Mouse (Mus musculus) midbrain, embryonic 11.5 days (tissue): ENCODE data around the gene Oosp1. TPM values are rescaled to one million over a fixed set of nuclear protein-coding genes. Genes with fewer than 3 reads are reported as not detected.

Experiments used
- ATAC-seq: fragments of 200-750 bp; cut with Nextera tagmentation; 2 replicates; pipeline ENCODE4 v1.8.0; 2017; ENCODE audit warnings: moderate TSS enrichment, moderate library complexity; ENCODE audit not compliant: low FRiP score
- DNase-seq: peaks from one replicate; pipeline ENCODE4 v3.0.0; 2015; ENCODE audit warnings: low spot score; ENCODE audit errors: missing footprints
- H3K27ac ChIP-seq: fragments of 300-500 bp; sonication (generic); 2 replicates; pipeline ENCODE4 v1.5.1; 2014; ENCODE audit warnings: low read depth, low read length
- H3K27me3 ChIP-seq: fragments of 300-500 bp; sonication (generic); 2 replicates; pipeline ENCODE4 v1.6.1; 2014; ENCODE audit warnings: mild to moderate bottlenecking, low read length, moderate library complexity, mixed read lengths; ENCODE audit not compliant: control insufficient read depth, insufficient read depth
- H3K36me3 ChIP-seq: fragments of 300-500 bp; sonication (generic); 2 replicates; pipeline ENCODE4 v1.6.1; 2014; ENCODE audit warnings: mild to moderate bottlenecking, low read length, moderate library complexity, mixed read lengths; ENCODE audit not compliant: control insufficient read depth, insufficient read depth
- H3K4me1 ChIP-seq: fragments of 300-500 bp; sonication (generic); 2 replicates; pipeline ENCODE4 v1.6.1; 2014; ENCODE audit warnings: low read length; ENCODE audit not compliant: control insufficient read depth, insufficient read depth
- H3K4me2 ChIP-seq: fragments of 300-500 bp; sonication (generic); 2 replicates; pipeline ENCODE4 v1.6.1; 2014; ENCODE audit warnings: mild to moderate bottlenecking, moderate library complexity
- H3K4me3 ChIP-seq: fragments of 300-500 bp; sonication (generic); 2 replicates; pipeline ENCODE4 v1.5.1; 2014; ENCODE audit warnings: low read depth, low read length
- H3K9ac ChIP-seq: fragments of 300-500 bp; sonication (generic); 2 replicates; pipeline ENCODE4 v1.6.1; 2014; ENCODE audit warnings: low read length
- H3K9me3 ChIP-seq: fragments of 300-500 bp; sonication (generic); 2 replicates; pipeline ENCODE4 v1.6.1; 2016; ENCODE audit warnings: low read length; ENCODE audit not compliant: control insufficient read depth
- WGBS: fragments of 180-500 bp; shearing (Covaris S2); extraction: QIAGEN DNeasy Blood & Tissue Kit; methylation state at CpG from one replicate; pipeline ENCODE4 v1.1.7; 2014; 5-methylcytosine and 5-hydroxymethylcytosine counted together
- polyA plus RNA-seq: library from polyadenylated mRNA; unstranded; fragments of >200 nt; fragmentation: Nextera tagmentation; extraction: Ambion mirVana; gene quantifications from 2 replicates; pipeline ENCODE4 v1.2.1, GENCODE M21; 2014

Oosp1 gene
- polyA plus RNA-seq, 1 experiment from 2014 or later, result not detected

DNA sequence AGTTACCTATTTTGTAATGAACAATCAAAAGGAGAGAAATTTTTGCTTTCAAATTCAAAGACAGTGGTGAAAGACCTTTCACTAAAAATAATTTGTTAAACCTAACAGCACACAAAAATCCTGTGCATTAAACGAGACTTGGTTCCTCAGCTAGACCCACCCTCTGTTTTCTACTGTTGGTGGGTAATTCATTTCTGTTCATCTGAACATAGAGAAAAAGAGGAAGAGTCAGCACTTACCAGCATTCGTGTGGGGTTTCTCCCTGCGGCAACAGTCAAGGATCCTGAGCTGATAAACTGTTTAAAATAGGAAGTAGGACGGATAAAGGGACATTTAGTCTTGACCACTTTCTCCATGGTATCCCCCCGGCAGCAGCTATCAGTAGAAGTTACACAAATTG lies 55.4 kb downstream of the Oosp1 start:
- no peak overlapping the region for H3K27ac ChIP-seq
- H3K4me1 ChIP-seq, result no peaks in the 10 kb centered on the region
- no peaks in the 10 kb centered on the region for H3K27me3 ChIP-seq
- no peak overlapping the region for H3K9ac ChIP-seq
- DNase-seq (no peak), ATAC-seq (no peak)
- H3K36me3 ChIP-seq, result no peaks in the 10 kb centered on the region
- H3K4me2 ChIP-seq, result no peak overlapping the region
- no peaks in the 10 kb centered on the region for H3K9me3 ChIP-seq
- H3K4me3 ChIP-seq, result no peak overlapping the region
- WGBS, result 86% methylated on average over 5 of the region's 5 CpGs

DNA sequence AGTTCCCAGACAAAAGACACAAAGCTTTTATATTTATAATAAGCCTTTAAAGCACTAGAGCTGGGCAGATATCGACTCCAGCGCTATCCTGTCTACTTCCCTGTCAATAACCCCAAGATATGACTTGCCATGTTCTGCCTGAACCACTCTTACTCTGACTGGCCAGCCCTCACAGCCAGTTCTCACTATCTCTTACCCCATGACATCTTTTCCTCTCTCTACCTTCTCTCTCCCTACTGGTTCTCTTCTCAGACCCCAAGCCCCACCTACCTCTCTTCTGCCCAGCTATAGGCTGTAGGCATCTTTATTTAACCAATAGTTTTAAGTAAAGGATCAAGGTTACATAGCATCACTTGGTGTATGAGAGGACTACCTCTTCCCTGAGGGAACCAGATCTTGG lies 56.6 kb downstream of the Oosp1 start:
- 84% methylated on average over 2 of the region's 2 CpGs for WGBS

DNA sequence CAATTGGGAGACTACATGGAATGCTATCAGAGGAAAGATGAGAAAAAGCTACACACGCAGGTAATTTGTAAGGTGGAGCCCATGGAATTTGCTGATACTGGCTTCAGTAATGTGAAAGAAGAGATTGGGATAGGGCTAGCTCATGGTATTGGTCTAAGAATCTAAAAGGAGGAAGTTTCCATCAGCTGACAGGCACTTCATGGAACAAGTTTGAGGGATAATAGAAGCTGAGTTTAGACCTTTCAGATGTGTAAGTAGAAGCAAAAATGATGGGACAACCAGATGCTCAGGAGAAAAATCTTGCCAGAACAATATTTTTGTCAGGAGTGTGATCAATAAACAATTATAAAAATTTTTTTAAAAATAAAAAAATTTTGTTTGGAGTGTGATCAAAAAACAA lies 57.2 kb downstream of the Oosp1 start:
- 91% methylated on average over 1 of the region's 1 CpGs for WGBS
- Histone ChIP-seq H3K9ac (no peak overlapping the region), H3K9me3 (no peaks in the 10 kb centered on the region), H3K4me3 (no peak overlapping the region), H3K4me2 (no peak overlapping the region), H3K27ac (no peak overlapping the region), H3K4me1 (no peaks in the 10 kb centered on the region), H3K36me3 (no peaks in the 10 kb centered on the region), H3K27me3 (no peaks in the 10 kb centered on the region)
- ATAC-seq (no peak), DNase-seq (no peak)

More for the DNA sequence above, 56.6 kb downstream of the Oosp1 start:
- DNase-seq (no peak), ATAC-seq (no peak)
- no peak overlapping the region for H3K27ac ChIP-seq
- H3K36me3 ChIP-seq, result no peaks in the 10 kb centered on the region
- no peak overlapping the region for H3K9ac ChIP-seq
- no peak overlapping the region for H3K4me3 ChIP-seq
- H3K4me1 ChIP-seq, result no peaks in the 10 kb centered on the region
- H3K4me2 ChIP-seq, result no peak overlapping the region
- H3K9me3 ChIP-seq, result no peaks in the 10 kb centered on the region
- no peaks in the 10 kb centered on the region for H3K27me3 ChIP-seq

DNA sequence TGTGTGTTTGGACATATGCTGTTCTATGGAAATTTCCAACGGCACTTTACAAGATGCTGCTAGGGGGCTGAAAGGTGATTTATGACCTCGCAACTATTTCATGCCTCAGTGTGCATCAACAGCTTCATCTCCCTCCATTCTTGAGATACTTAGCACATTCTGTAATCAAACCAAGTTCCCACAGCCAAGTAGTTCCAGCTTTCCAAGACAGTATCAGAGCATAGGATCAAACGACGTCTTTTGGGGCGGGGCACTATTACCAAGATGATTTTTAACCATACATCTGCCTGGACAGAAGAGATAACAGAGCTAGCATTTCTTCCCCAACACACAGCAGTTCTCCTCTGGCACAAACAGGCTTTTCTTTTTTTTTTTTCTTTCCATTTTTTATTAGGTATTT lies 65.7 kb downstream of the Oosp1 start:
- Histone ChIP-seq H3K9me3 (no peaks in the 10 kb centered on the region), H3K27me3 (no peaks in the 10 kb centered on the region), H3K4me2 (no peak overlapping the region), H3K36me3 (no peaks in the 10 kb centered on the region), H3K4me1 (no peaks in the 10 kb centered on the region), H3K4me3 (no peak overlapping the region), H3K27ac (no peak overlapping the region), H3K9ac (no peak overlapping the region)
- DNase-seq, result no peak
- WGBS, result 90% methylated on average over 5 of the region's 5 CpGs
- ATAC-seq, result no peak

DNA sequence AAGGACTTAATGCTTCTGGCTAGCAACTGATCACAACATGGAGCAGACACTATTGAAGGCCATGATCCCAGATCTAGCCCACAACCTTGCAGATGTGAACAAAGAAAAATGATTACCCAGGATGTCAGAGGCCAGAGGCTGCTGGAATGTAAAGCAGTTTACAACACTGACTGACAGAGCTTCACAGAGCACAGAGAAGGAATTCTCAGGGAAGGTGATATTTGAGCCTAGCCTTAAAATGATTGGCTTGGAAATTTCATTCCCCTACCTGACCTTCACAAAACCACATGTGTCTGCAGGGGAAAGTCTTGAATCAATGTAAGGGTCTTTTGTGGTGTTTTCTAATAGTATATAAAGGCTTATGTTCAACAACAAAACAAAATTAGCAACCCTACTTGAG lies 66.2 kb downstream of the Oosp1 start:
- H3K4me2 ChIP-seq, result no peak overlapping the region
- ATAC-seq, result no peak
- H3K9ac ChIP-seq, result no peak overlapping the region
- no peak overlapping the region for H3K27ac ChIP-seq
- H3K9me3 ChIP-seq, result no peaks in the 10 kb centered on the region
- H3K4me1 ChIP-seq, result no peaks in the 10 kb centered on the region
- no peaks in the 10 kb centered on the region for H3K27me3 ChIP-seq
- no peaks in the 10 kb centered on the region for H3K36me3 ChIP-seq
- DNase-seq, result no peak
- no peak overlapping the region for H3K4me3 ChIP-seq

DNA sequence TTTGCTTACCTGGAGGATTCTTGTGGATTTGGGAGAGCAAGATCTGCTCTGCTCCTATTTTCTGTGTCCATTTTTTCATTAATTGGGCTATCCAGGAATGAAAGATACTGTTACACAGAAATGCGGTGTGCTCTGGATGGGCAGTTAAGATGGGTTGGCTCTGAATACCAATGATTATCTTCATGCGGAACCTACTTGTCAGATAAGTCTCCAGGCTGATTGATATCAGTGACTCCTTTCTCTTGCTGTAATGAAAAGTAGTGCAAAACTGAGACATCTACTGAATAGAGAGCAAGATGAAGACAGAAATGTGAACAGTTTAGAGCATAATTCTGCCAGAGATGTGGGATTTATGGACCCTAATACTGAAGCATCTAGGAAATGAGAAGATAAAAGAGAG lies 67.4 kb downstream of the Oosp1 start, which contains the start of gene Ms4a2:
TSS of gene Ms4a2 (minus strand) at position 169 of the 400 bp plus-strand sequence.
- H3K27me3 ChIP-seq, result no peaks in the 10 kb centered on the region
- no peak within 1 kb of the TSS for H3K27ac ChIP-seq
- no peak within 1 kb of the TSS for H3K4me3 ChIP-seq
- no peaks in the 10 kb centered on the region for H3K9me3 ChIP-seq
- H3K36me3 ChIP-seq, result no peaks in the 10 kb centered on the region
- H3K4me1 ChIP-seq, result no peaks in the 10 kb centered on the region
- no peak within 1 kb of the TSS for H3K9ac ChIP-seq
- H3K4me2 ChIP-seq, result no peak within 1 kb of the TSS
- DNase-seq (no peak), ATAC-seq (no peak)
- 86% methylated on average over 2 of the region's 2 CpGs for WGBS

DNA sequence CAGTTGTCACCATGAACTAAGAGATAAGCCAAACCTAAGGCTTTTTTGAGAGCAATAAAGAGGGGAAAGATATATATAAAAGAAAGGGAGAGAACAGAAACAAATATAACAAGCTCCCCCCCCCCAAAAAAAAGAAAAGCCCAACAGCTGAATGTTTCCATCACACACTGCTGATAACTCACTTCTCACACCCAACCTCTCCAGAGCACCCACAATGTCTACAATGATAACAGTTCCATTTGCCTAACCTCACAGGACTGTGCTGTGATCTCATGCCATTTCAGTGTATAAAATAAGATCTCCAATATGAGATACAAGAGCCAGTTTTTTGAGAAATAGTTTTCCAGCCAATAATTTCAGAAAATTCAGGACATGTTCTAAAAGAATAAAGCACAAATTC lies 73.0 kb downstream of the Oosp1 start:
- Histone ChIP-seq H3K4me3 (no peak overlapping the region), H3K4me2 (no peak overlapping the region), H3K27ac (no peak overlapping the region), H3K9me3 (no peaks in the 10 kb centered on the region), H3K27me3 (no peaks in the 10 kb centered on the region), H3K36me3 (no peaks in the 10 kb centered on the region), H3K9ac (no peak overlapping the region), H3K4me1 (no peaks in the 10 kb centered on the region)
- no peak for ATAC-seq
- DNase-seq, result no peak

Other genes starting within 250 kb of the Oosp1 start
- gene Ms4a4b, start 247.6 kb downstream of the Oosp1 start, polyA plus RNA-seq, result not detected in 2 replicates
- 2.9 and 3.9 TPM in 2 replicates for gene Ms4a6c, start 221.8 kb downstream of the Oosp1 start, polyA plus RNA-seq
- not detected in 2 replicates for gene Gm8369, start 205.2 kb downstream of the Oosp1 start, polyA plus RNA-seq
- 3.9 and 6.4 TPM in 2 replicates for gene Ms4a6b, start 174.6 kb downstream of the Oosp1 start, polyA plus RNA-seq
- gene Ms4a4d, start 154.3 kb downstream of the Oosp1 start, polyA plus RNA-seq, result 0.21 and 0.40 TPM in 2 replicates
- 2.8 and 4.5 TPM in 2 replicates for gene Ms4a6d, start 86.3 kb downstream of the Oosp1 start, polyA plus RNA-seq
- gene Ms4a2, start 67.4 kb downstream of the Oosp1 start, polyA plus RNA-seq, result not detected in 2 replicates
- gene Ms4a3, start 50.3 kb downstream of the Oosp1 start, polyA plus RNA-seq, result 0.14 TPM in 1 of 2 replicates, not detected in the other
- not detected in 2 replicates for gene Oosp2, start 30.6 kb downstream of the Oosp1 start, polyA plus RNA-seq
- gene Oosp3, start 5.9 kb upstream of the Oosp1 start, polyA plus RNA-seq, result not detected in 2 replicates
- gene Gif, start 56.4 kb upstream of the Oosp1 start, polyA plus RNA-seq, result not detected in 2 replicates
- gene Mrpl16, start 79.2 kb upstream of the Oosp1 start, polyA plus RNA-seq, result 57.2 and 60.8 TPM in 2 replicates
- gene Stx3, start 128.3 kb upstream of the Oosp1 start, polyA plus RNA-seq, result 19.5 and 23.1 TPM in 2 replicates
- not detected in 2 replicates for gene Olfr1417, start 148.1 kb upstream of the Oosp1 start, polyA plus RNA-seq
- not detected in 2 replicates for gene Olfr1418, start 169.9 kb upstream of the Oosp1 start, polyA plus RNA-seq
- gene Olfr1419, start 184.0 kb upstream of the Oosp1 start, polyA plus RNA-seq, result not detected in 2 replicates
- gene Olfr1420, start 195.4 kb upstream of the Oosp1 start, polyA plus RNA-seq, result 0.08 TPM in 1 of 2 replicates, not detected in the other
- 30.2 and 30.3 TPM in 2 replicates for gene Patl1, start 221.2 kb upstream of the Oosp1 start, polyA plus RNA-seq